Mouse (Mus musculus) G1E (cell line): ENCODE measurements around the gene Usp3. TPM values are rescaled to one million over a fixed set of nuclear protein-coding genes. Genes with fewer than 3 reads are reported as not detected.

ENCODE experiments used
- ATAC-seq: 2 replicates; pipeline ENCODE4 v1.8.0; 2016; ENCODE audit warnings: mild to moderate bottlenecking; ENCODE audit not compliant: insufficient number of reproducible peaks, poor library complexity, low FRiP score, severe bottlenecking; ENCODE audit errors: extremely low read depth
- DNase-seq: peaks from one replicate; pipeline ENCODE4 v3.0.0; 2012; ENCODE audit warnings: low spot score
- H3K27me3 ChIP-seq: 2 replicates; pipeline ENCODE4 v1.6.1; 2012; ENCODE audit warnings: mild to moderate bottlenecking, low read length, inconsistent platforms; ENCODE audit not compliant: insufficient read depth
- H3K36me3 ChIP-seq: replicated peaks from 2 replicates; pipeline ENCODE3; 2012; ENCODE audit warnings: mild to moderate bottlenecking, inconsistent platforms
- H3K4me1 ChIP-seq: 2 replicates; pipeline ENCODE4 v1.6.1; 2012; ENCODE audit warnings: low read depth, low read length, inconsistent platforms, mixed read lengths; ENCODE audit not compliant: insufficient read depth
- H3K4me3 ChIP-seq: 2 replicates; pipeline ENCODE4 v1.5.1; 2012; ENCODE audit warnings: low read depth, mild to moderate bottlenecking, inconsistent platforms, low read length, moderate library complexity, mixed read lengths
- H3K9me3 ChIP-seq: replicated peaks from 2 replicates; pipeline ENCODE4 v1.6.1; 2012; ENCODE audit warnings: inconsistent platforms
- CTCF ChIP-seq: IDR thresholded peaks from 2 replicates; pipeline ENCODE4 v1.5.1; 2012; ENCODE audit warnings: low read depth, low read length, inconsistent platforms, mixed read lengths
- GATA1 ChIP-seq: IDR thresholded peaks from 2 replicates; pipeline ENCODE4 v1.6.1; 2012; ENCODE audit warnings: borderline replicate concordance, low read length, inconsistent platforms, mixed read lengths
- GATA2 ChIP-seq: IDR thresholded peaks from 2 replicates; pipeline ENCODE4 v1.6.1; 2012; ENCODE audit warnings: low read depth, low read length, inconsistent platforms, borderline replicate concordance
- POLR2AphosphoS5 ChIP-seq: IDR thresholded peaks from 2 replicates; pipeline ENCODE4 v1.6.1; 2012; ENCODE audit warnings: low read depth, low read length, inconsistent platforms; ENCODE audit not compliant: insufficient replicate concordance
- TAL1 ChIP-seq: conservative IDR thresholded peaks from 2 replicates; pipeline ENCODE4 v1.6.1; 2012; ENCODE audit warnings: low read depth, low read length, inconsistent platforms, mixed read lengths
- polyA plus RNA-seq: library from polyadenylated mRNA; stranded (reverse); fragments of >175 nt; gene quantifications from 2 replicates; pipeline ENCODE4 v1.2.3, GENCODE M21; 2012
- total RNA-seq, 2 experiments: library from RNA; stranded (forward) in 1 of 2; stranded (reverse) in 1 of 2; fragments of 200-1000 nt in 1 of 2; fragments of >200 nt in 1 of 2; fragmentation: Nextera tagmentation in 1 of 2; gene quantifications; 2 replicates each; pipeline ENCODE4 v1.2.3; 2014 to 2017

Gene Usp3
- total and polyA plus RNA-seq, 3 experiments, result 12.8 to 73.9 (median 35.5) TPM

DNA sequence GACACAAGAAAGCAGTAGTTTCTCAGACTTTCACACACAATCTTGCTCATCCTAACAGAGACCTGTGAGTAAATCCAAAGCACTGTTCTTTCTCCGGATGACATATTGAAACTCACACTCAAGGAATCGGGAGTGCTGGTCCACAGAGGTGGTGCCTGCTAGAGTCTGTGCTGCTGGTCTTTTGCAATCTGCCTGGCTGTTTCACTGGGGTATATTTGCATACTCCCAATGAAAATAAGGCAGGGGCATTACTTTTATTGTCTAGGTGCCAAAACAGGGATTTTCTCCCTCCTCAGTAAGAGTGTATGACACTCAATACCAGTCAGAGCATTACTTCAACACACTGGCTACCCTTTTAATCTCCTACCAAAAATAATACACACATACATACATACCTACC is 2.9 kb downstream of the Usp3 start:
- Histone ChIP-seq H3K4me1 (peaks cover 39% of the 10 kb centered on the region), H3K27me3 (no peaks in the 10 kb centered on the region), H3K4me3 (no peak overlapping the region), H3K36me3 (peaks cover 2% of the 10 kb centered on the region), H3K9me3 (no peaks in the 10 kb centered on the region)
- ATAC-seq (no peak), DNase-seq (no peak)
- TF ChIP-seq TAL1 (no peak), GATA2 (no peak), GATA1 (no peak)

GRCm38 (mm10) chr9:66587016-66587415 is 5.9 kb downstream of the Usp3 start:
- no peaks in the 10 kb centered on the region for H3K27me3 ChIP-seq
- H3K9me3 ChIP-seq, result no peaks in the 10 kb centered on the region
- TF ChIP-seq GATA2, result no peak
- TF ChIP-seq POLR2AphosphoS5, result no peak
- no peak for TF ChIP-seq GATA1
- TF ChIP-seq CTCF, result no peak
- no peak for TF ChIP-seq TAL1
- DNase-seq (no peak), ATAC-seq (no peak)
- peaks cover 24% of the 10 kb centered on the region for H3K4me1 ChIP-seq
- H3K4me3 ChIP-seq, result no peak overlapping the region
- peaks cover 2% of the 10 kb centered on the region for H3K36me3 ChIP-seq

DNA sequence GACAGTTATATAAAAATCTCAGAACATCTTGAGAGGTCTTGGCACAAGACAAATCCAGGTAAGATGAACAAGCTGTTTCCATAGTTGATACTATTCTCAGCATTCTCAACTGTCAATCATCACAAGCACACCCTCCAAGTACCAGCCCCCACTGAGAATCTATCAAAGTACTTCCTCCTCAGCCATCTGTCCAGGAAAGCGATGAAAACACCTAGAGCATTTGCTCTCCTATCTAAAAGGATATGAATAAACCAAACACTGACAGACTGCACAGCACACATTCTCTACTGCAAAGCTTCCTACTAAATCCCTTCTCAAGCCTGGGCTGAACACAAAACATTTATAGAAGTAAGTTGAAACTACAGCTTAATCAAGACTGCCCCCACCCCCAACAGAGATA is 6.4 kb downstream of the Usp3 start:
- no peak for DNase-seq
- no peaks in the 10 kb centered on the region for H3K27me3 ChIP-seq
- no peaks in the 10 kb centered on the region for H3K9me3 ChIP-seq
- H3K36me3 ChIP-seq, result peaks cover 2% of the 10 kb centered on the region
- TF ChIP-seq TAL1 (no peak), GATA1 (no peak), CTCF (no peak), POLR2AphosphoS5 (no peak), GATA2 (no peak)
- no peak overlapping the region for H3K4me3 ChIP-seq
- no peak for ATAC-seq
- peaks cover 21% of the 10 kb centered on the region for H3K4me1 ChIP-seq

- TF ChIP-seq POLR2AphosphoS5, result no peak
- TF ChIP-seq TAL1, result no peak
- no peak for TF ChIP-seq GATA1
- TF ChIP-seq CTCF, result no peak
- no peak for TF ChIP-seq GATA2
- Histone ChIP-seq H3K4me1 (peaks cover 12% of the 10 kb centered on the region), H3K9me3 (no peaks in the 10 kb centered on the region), H3K27me3 (no peaks in the 10 kb centered on the region), H3K36me3 (peaks cover 2% of the 10 kb centered on the region), H3K4me3 (no peak overlapping the region)
- ATAC-seq (no peak), DNase-seq (no peak)
Measured at GRCm38 (mm10) chr9:66585191-66585590, 7.8 kb downstream of the Usp3 start.

- no peak for DNase-seq
- ATAC-seq, result no peak
- TF ChIP-seq GATA1, result no peak
- no peak for TF ChIP-seq CTCF
- no peak for TF ChIP-seq TAL1
- TF ChIP-seq POLR2AphosphoS5, result no peak
- TF ChIP-seq GATA2, result no peak
- no peaks in the 10 kb centered on the region for H3K27me3 ChIP-seq
- no peaks in the 10 kb centered on the region for H3K9me3 ChIP-seq
- H3K36me3 ChIP-seq, result peaks cover 3% of the 10 kb centered on the region
- H3K4me1 ChIP-seq, result peaks cover 9% of the 10 kb centered on the region
- H3K4me3 ChIP-seq, result no peak overlapping the region
Measured at GRCm38 (mm10) chr9:66584176-66584575, 8.8 kb downstream of the Usp3 start.

DNA sequence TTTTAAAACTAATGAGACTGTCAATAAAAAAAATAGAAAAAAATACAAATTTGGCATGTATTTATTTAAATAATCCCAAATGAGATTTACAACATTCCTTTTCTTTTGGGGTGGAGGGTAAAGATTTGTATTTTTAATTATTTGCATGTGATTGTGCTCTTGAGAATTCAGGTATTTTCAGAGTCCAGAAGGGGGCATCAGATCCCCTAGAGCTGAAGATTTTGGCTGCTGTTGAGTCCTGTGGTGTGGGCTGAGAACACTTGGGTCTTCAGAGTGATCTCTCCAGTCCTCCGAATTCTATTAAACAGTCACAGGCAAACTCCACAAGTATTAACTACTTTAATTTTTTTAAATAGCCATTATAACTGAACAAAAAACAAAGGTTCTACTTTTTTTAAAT is 9.7 kb downstream of the Usp3 start:
- ATAC-seq (no peak), DNase-seq (no peak)
- TF ChIP-seq CTCF (no peak), GATA2 (no peak), TAL1 (no peak), GATA1 (no peak), POLR2AphosphoS5 (no peak)
- Histone ChIP-seq H3K36me3 (peaks cover 7% of the 10 kb centered on the region), H3K9me3 (no peaks in the 10 kb centered on the region), H3K4me1 (peaks cover 11% of the 10 kb centered on the region), H3K27me3 (no peaks in the 10 kb centered on the region), H3K4me3 (no peak overlapping the region)

- no peak for DNase-seq
- ATAC-seq, result no peak
- TF ChIP-seq TAL1 (no peak), GATA2 (no peak)
Measured at GRCm38 (mm10) chr9:66581694-66582093, 11.2 kb downstream of the Usp3 start.

More at GRCm38 (mm10) chr9:66581694-66582093, 11.2 kb downstream of the Usp3 start:
- peaks cover 9% of the 10 kb centered on the region for H3K36me3 ChIP-seq
- H3K4me3 ChIP-seq, result no peak overlapping the region
- no peaks in the 10 kb centered on the region for H3K27me3 ChIP-seq
- no peaks in the 10 kb centered on the region for H3K9me3 ChIP-seq
- peaks cover 11% of the 10 kb centered on the region for H3K4me1 ChIP-seq
